In genomic region chr5:51595644-51596043, GRCm38 (mm10) we compare ENCODE assay signal across 8 mouse cellular contexts. TPM values are rescaled to one million over a fixed set of nuclear protein-coding genes. Genes with fewer than 3 reads are reported as not detected.
DNase-seq lines count a peak whose midpoint lies in the region; ATAC-seq and TF ChIP-seq lines count a peak whose summit lies in the region.

No protein-coding gene starts in this region.

- H3K4me2 ChIP-seq in myocyte (ENCODE audit: low read depth), result peak overlapping the region; percentile 15
- H3K4me2 ChIP-seq in forebrain, embryonic 11.5 days (ENCODE audit: low read depth, low read length, severe bottlenecking), result no peak overlapping the region

- no peak for TF ChIP-seq POLR2A in myocyte (IDR thresholded peaks at IDR 0.05; ENCODE audit: insufficient read length, low read depth)

- H3K79me2 ChIP-seq in myocyte (ENCODE audit: control insufficient read depth, insufficient read depth), result no peaks in the 10 kb centered on the region

- no peaks in the 10 kb centered on the region for H3K9me3 ChIP-seq in forebrain, embryonic 11.5 days (ENCODE audit: control insufficient read depth, low read length)

- no peak overlapping the region for H3K9ac ChIP-seq in forebrain, embryonic 11.5 days (ENCODE audit: low read length)

- H3K4me1 ChIP-seq in forebrain, embryonic 11.5 days (replicated peaks; ENCODE audit: control insufficient read depth, insufficient read depth, low read length), result no peaks in the 10 kb centered on the region

- H3K27ac ChIP-seq in forebrain, embryonic 11.5 days (ENCODE audit: low read depth, low read length), result no peak overlapping the region

- peak; percentile 12 for DNase-seq in left cerebral cortex, postnatal 4 days
- DNase-seq in left cerebral cortex, adult 11 months (ENCODE audit: low spot score), result no peak
- peak; percentile 34 to 50 for DNase-seq in cerebellum, adult 18-20 months
- DNase-seq in gastrocnemius, postnatal 4 days (ENCODE audit: low spot score in 2 of 2), result peak; percentile 20 to 48
- no peak for DNase-seq in spleen, postnatal 14 days (ENCODE audit: low spot score in 2 of 2)
- no peak for DNase-seq in forebrain, embryonic 11.5 days (ENCODE audit: low spot score)
- DNase-seq in layer of hippocampus, postnatal 36 days, result no peak

- H3K4me3 ChIP-seq in myocyte, result no peak overlapping the region
- no peak overlapping the region for H3K4me3 ChIP-seq in forebrain, embryonic 11.5 days (ENCODE audit: low read depth, low read length)

- ATAC-seq in forebrain, embryonic 11.5 days (replicated peaks; ENCODE audit: low FRiP score), result no peak

- H3K27me3 ChIP-seq in myocyte (ENCODE audit: control insufficient read depth, insufficient read depth, insufficient read length), result no peaks in the 10 kb centered on the region
- H3K27me3 ChIP-seq in forebrain, embryonic 11.5 days (ENCODE audit: control insufficient read depth, insufficient read depth, low read length), result no peaks in the 10 kb centered on the region

- H3ac ChIP-seq in myocyte (ENCODE audit: control insufficient read depth, insufficient read length), result no peak overlapping the region

- no peaks in the 10 kb centered on the region for H3K36me3 ChIP-seq in myocyte (ENCODE audit: control insufficient read depth, insufficient read depth)
- H3K36me3 ChIP-seq in forebrain, embryonic 11.5 days (ENCODE audit: control insufficient read depth, insufficient read depth, low read length), result no peaks in the 10 kb centered on the region

- intact Hi-C loops in left cerebral cortex, postnatal 4 days (cut with DNase I), result no loop called here

- WGBS in forebrain, embryonic 11.5 days, result 89% methylated on average over 9 of the region's 9 CpGs

TF ChIP-seq in myocyte, 11 proteins besides CTCF, POLR2A, EP300 and RAD21:
- TF ChIP-seq MYOG (IDR thresholded peaks at IDR 0.05; ENCODE audit: control insufficient read depth in 1 of 3, insufficient read depth in 1 of 3, insufficient read length in 2 of 3, low read depth in 2 of 3) (peak in 2 of 3 experiments; percentile 16 to 40), TCF12 (IDR thresholded peaks at IDR 0.05; ENCODE audit: insufficient read depth, poor library complexity, severe bottlenecking) (no peak), MYOD1 (IDR thresholded peaks at IDR 0.05; ENCODE audit: control insufficient read depth in 1 of 3, insufficient read length in 2 of 3, low read depth in 2 of 3) (peak in 1 of 3 experiments; percentile 8)

RNA-seq across cellular contexts. Expression of gene Ppargc1a, which starts 28.1 kb away (rescaled TPM):
- total RNA-seq in left cerebral cortex, postnatal 4 days (2021), result 10 to 100 TPM; 25.9 to 30.6 TPM
- 10 to 100 TPM; 15.4 to 22.0 TPM for total RNA-seq in gastrocnemius, postnatal 4 days (2021)
- 2.1 TPM for polyA plus RNA-seq in myocyte (2012; fragmentation: generic; extraction: Trizol)
- 2.8 and 4.3 TPM in 2 replicates for polyA plus RNA-seq in forebrain, embryonic 11.5 days (2014; fragmentation: Nextera tagmentation; extraction: Ambion mirVana)
- 10 to 100 TPM; 42.8 to 46.1 TPM for total RNA-seq in layer of hippocampus, postnatal 36 days (2021)

Comparison
In these comparisons a context has a peak if more than half of its experiments do, and no peak if none do; other contexts are left out.
1. DNase-seq: peak in left cerebral cortex, postnatal 4 days (single experiment), cerebellum, adult 18-20 months (2 of 2) and gastrocnemius, postnatal 4 days (2 of 2); none in left cerebral cortex, adult 11 months (single experiment), spleen, postnatal 14 days (0 of 2), forebrain, embryonic 11.5 days (single experiment) and layer of hippocampus, postnatal 36 days (0 of 2).